Mouse (Mus musculus) limb, embryonic 15.5 days (tissue): ENCODE results near the gene Alg11. TPM values are rescaled to one million over a fixed set of nuclear protein-coding genes. Genes with fewer than 3 reads are reported as not detected.

Source experiments
- ATAC-seq: fragments of 200-750 bp; cut with Nextera tagmentation; 2 replicates; pipeline ENCODE4 v1.8.0; 2017; ENCODE audit warnings: low read depth, moderate TSS enrichment; ENCODE audit not compliant: insufficient number of reproducible peaks, low FRiP score, low TSS enrichment
- H3K27ac ChIP-seq: fragments of 300-500 bp; sonication (generic); 2 replicates; pipeline ENCODE4 v1.5.1; 2015; ENCODE audit warnings: moderate library complexity, mild to moderate bottlenecking, inconsistent platforms
- H3K27me3 ChIP-seq: fragments of 300-500 bp; sonication (generic); 2 replicates; pipeline ENCODE4 v1.6.1; 2015; ENCODE audit warnings: inconsistent platforms
- H3K36me3 ChIP-seq: fragments of 300-500 bp; sonication (generic); 2 replicates; pipeline ENCODE4 v1.6.1; 2015; ENCODE audit warnings: inconsistent platforms
- H3K4me1 ChIP-seq: fragments of 300-500 bp; sonication (generic); 2 replicates; pipeline ENCODE4 v1.6.1; 2015; ENCODE audit warnings: inconsistent platforms
- H3K4me2 ChIP-seq: fragments of 300-500 bp; sonication (generic); 2 replicates; pipeline ENCODE4 v1.6.1; 2015; ENCODE audit warnings: mild to moderate bottlenecking, inconsistent platforms
- H3K4me3 ChIP-seq: fragments of 300-500 bp; sonication (generic); 2 replicates; pipeline ENCODE4 v1.5.1; 2015; ENCODE audit warnings: mild to moderate bottlenecking, inconsistent platforms
- H3K9ac ChIP-seq: fragments of 300-500 bp; sonication (generic); 2 replicates; pipeline ENCODE4 v1.6.1; 2015; ENCODE audit warnings: inconsistent platforms
- H3K9me3 ChIP-seq: fragments of 300-500 bp; sonication (generic); 2 replicates; pipeline ENCODE4 v1.6.1; 2016; ENCODE audit warnings: inconsistent platforms
- WGBS: fragments of 180-500 bp; shearing (Covaris S2); methylation state at CpG from one replicate; pipeline ENCODE4 v1.1.7; 2015; 5-methylcytosine and 5-hydroxymethylcytosine counted together
- polyA plus RNA-seq: library from polyadenylated mRNA; unstranded; fragments of >200 nt; fragmentation: Nextera tagmentation; extraction: Ambion mirVana; gene quantifications from 2 replicates; pipeline ENCODE4 v1.2.1, GENCODE M21; 2015

Alg11 gene
- polyA plus RNA-seq = 32.6 and 35.6 TPM in 2 replicates

DNA sequence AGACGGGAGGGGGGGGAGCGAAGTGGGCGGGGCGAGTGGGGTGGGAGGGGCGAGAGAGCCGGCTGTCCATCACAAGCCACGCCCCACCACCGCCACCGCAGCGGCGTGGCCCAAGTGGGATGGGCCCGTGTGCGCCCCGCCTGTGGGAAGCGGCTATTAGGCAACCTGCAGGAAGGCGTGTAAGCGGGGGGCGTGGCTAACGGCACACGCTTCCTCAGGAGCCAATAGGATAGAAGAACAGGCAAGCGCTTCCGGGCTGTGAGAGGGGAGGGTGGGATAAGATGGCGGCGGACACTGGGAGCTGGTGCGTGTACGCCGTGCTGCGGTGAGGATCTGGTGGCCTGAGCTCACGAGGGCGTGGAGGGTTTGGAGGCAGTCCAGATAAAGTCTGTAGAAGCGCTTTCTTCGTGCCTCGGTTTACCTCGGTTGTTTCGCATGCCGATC lies at the start of gene Alg11:
Gene Alg11, plus strand, starts transcription at position 276 of the 444 bp plus-strand sequence.
- peak within 1 kb of the TSS; percentile 72 for H3K4me3 ChIP-seq
- WGBS = 1% methylated on average over 35 of the region's 36 CpGs
- peaks cover 33% of the 10 kb centered on the region for H3K27me3 ChIP-seq
- H3K9me3 ChIP-seq = no peaks in the 10 kb centered on the region
- peak; percentile 100 for ATAC-seq
- peaks cover 30% of the 10 kb centered on the region for H3K36me3 ChIP-seq
- peaks cover 6% of the 10 kb centered on the region for H3K4me1 ChIP-seq
- no peak within 1 kb of the TSS for H3K27ac ChIP-seq
- H3K9ac ChIP-seq = peak within 1 kb of the TSS; percentile 55
- H3K4me2 ChIP-seq = peak within 1 kb of the TSS; percentile 97

DNA sequence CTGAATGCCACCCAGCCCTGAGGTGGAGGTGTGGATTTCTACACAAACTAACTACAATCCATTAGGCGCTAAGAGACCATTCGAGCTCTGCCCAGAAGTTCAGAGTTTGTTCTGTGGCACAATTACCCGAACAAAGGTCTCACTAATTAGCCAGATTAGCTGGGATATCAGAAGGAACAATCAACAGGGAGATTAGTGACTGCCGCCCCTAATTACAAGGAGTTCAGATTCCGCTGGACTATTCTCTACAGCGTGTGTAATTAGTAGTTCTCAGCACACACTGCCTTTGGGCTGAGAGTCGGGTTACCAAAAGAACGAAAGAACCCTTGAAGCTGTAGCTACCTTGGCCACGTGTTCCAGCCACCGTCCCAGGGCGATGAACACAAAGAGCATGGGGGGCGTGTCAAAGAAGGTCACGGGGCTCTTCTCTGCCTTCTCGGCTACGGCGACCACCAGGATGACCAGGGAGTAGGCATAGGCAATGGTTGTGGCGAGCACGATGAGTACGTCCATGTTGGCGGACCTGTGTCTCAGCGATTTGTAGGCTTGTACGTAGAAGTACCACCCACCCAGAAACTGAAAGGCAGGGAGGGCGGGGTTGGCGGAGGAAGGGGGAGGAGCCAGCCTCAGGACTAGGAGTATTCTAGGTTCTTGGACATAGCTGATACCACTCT lies 47.4 kb upstream of the Alg11 start:
- no peaks in the 10 kb centered on the region for H3K4me1 ChIP-seq
- no peak overlapping the region for H3K4me2 ChIP-seq
- no peak overlapping the region for H3K9ac ChIP-seq
- no peak for ATAC-seq
- H3K27ac ChIP-seq = no peak overlapping the region
- WGBS = 65% methylated on average over 24 of the region's 24 CpGs
- no peaks in the 10 kb centered on the region for H3K27me3 ChIP-seq
- H3K4me3 ChIP-seq = no peak overlapping the region
- no peaks in the 10 kb centered on the region for H3K9me3 ChIP-seq
- H3K36me3 ChIP-seq = no peaks in the 10 kb centered on the region

DNA sequence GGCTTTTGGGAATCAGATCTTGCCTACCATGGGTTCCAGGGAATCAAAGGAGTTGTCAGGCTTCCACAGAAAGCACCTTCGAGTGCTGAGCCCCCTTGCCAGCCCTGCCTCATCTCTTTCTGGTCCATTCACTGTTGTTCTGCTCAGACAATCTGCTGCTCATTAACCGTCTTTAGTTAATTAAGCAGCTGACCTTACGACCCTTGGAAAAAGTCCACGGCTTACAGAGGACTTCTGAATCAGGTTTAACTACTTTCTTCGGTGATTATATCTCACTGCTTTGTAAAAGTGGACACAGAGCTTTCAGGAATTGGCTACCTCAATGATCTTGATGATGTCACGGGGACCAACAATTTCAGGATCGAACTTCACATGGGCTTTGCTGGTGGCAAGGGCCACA lies 42.8 kb upstream of the Alg11 start:
- Histone ChIP-seq H3K4me1 (no peaks in the 10 kb centered on the region), H3K4me2 (no peak overlapping the region), H3K27me3 (no peaks in the 10 kb centered on the region), H3K27ac (no peak overlapping the region), H3K9ac (no peak overlapping the region), H3K9me3 (no peaks in the 10 kb centered on the region), H3K36me3 (no peaks in the 10 kb centered on the region), H3K4me3 (no peak overlapping the region)
- no peak for ATAC-seq
- WGBS = 39% methylated on average over 7 of the region's 7 CpGs

- Histone ChIP-seq H3K36me3 (no peaks in the 10 kb centered on the region), H3K4me3 (no peak overlapping the region), H3K4me2 (no peak overlapping the region), H3K9me3 (no peaks in the 10 kb centered on the region), H3K9ac (no peak overlapping the region), H3K4me1 (no peaks in the 10 kb centered on the region), H3K27ac (no peak overlapping the region), H3K27me3 (no peaks in the 10 kb centered on the region)
- no peak for ATAC-seq
- 83% methylated on average over 5 of the region's 5 CpGs for WGBS
Measured at GRCm38 (mm10) chr8:22019498-22019897, 41.0 kb upstream of the Alg11 start.

DNA sequence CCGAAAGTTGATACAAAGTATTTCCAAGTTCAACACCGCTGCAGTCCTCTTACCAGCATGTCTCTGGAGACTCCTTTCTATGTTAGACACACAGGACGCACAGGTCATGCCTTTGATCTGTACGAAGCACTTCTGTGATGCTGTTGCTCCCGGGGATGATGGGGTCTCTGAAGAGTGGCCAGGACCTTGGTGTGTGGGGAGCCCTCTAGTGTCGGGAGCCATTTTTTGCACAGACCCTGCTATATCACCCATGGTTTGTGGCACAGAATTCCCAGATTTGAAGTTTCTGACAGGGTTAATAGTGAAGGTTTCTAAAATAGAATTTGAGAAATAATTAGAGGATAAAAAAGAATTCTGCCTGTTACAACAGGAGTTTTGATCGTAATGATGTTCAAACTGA lies 38.3 kb upstream of the Alg11 start:
- Histone ChIP-seq H3K27ac (no peak overlapping the region), H3K27me3 (no peaks in the 10 kb centered on the region), H3K4me3 (no peak overlapping the region), H3K4me1 (no peaks in the 10 kb centered on the region), H3K4me2 (no peak overlapping the region), H3K9ac (no peak overlapping the region), H3K36me3 (no peaks in the 10 kb centered on the region), H3K9me3 (no peaks in the 10 kb centered on the region)
- ATAC-seq = no peak
- 46% methylated on average over 7 of the region's 7 CpGs for WGBS

DNA sequence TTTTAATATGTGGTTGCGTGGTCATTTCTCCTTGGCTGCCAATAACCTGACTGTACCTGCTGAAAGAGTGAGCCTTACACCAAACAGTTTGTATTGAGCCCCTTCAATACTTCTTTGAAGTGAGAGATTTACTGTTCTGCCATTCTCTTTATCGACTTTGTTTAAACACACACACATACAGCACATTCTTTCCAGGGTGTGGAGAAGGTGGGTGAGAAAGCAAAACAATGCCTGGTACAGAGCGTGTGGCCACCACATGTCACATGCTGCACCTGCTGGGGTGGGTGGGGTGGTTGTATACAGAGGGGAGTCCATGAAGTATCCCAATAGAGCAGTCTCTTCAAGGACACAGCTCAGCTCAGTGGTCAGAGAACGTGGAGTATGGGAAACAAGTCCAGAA lies 35.3 kb upstream of the Alg11 start:
- ATAC-seq = no peak
- 62% methylated on average over 4 of the region's 4 CpGs for WGBS
- Histone ChIP-seq H3K27me3 (no peaks in the 10 kb centered on the region), H3K9ac (no peak overlapping the region), H3K4me3 (no peak overlapping the region), H3K9me3 (no peaks in the 10 kb centered on the region), H3K4me2 (no peak overlapping the region), H3K4me1 (no peaks in the 10 kb centered on the region), H3K27ac (no peak overlapping the region), H3K36me3 (no peaks in the 10 kb centered on the region)

DNA sequence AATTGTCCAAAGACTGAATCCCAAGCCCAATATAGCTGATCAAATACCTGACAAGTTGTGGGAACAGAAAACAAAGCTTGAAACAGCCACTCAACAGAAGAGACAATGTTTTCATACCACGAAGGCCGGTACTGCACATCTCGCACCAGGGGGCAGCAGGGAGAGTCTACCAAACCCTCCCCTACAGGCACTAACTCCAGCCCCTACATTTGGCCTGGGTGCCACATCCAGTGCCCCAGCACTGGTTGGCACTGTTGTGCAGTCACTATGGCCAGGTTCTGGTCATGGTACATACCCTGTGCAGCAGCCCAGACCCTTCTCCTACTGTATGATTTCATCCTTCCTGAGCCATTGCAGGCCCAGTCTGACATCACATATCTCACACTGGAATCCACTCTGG lies 31.5 kb upstream of the Alg11 start:
- H3K9me3 ChIP-seq = no peaks in the 10 kb centered on the region
- H3K27ac ChIP-seq = no peak overlapping the region
- no peaks in the 10 kb centered on the region for H3K36me3 ChIP-seq
- H3K4me3 ChIP-seq = no peak overlapping the region
- H3K9ac ChIP-seq = no peak overlapping the region
- ATAC-seq = no peak
- no peak overlapping the region for H3K4me2 ChIP-seq
- no peaks in the 10 kb centered on the region for H3K27me3 ChIP-seq
- no peaks in the 10 kb centered on the region for H3K4me1 ChIP-seq
- 90% methylated on average over 3 of the region's 3 CpGs for WGBS

DNA sequence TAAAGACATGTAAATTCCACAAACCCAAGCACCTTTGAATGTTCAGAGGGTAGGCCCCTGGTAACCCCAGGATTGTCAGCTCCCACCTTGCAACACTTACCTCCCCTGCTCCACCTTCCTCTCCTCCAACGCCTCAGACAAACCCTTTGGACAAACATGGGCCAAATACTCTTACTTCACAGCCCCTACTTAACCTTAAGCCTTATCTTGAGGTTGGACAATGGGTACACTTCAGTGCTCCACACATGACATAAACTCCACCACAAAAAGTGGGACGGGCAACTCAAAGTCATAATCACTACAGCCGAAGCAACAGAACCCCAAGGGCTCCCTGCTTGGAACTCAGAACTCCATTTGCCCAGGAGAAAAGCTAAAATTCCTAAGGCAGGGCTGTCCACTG lies 29.5 kb upstream of the Alg11 start:
- H3K27ac ChIP-seq = no peak overlapping the region
- 90% methylated on average over 3 of the region's 3 CpGs for WGBS
- H3K9ac ChIP-seq = no peak overlapping the region
- no peaks in the 10 kb centered on the region for H3K4me1 ChIP-seq
- no peaks in the 10 kb centered on the region for H3K36me3 ChIP-seq
- H3K9me3 ChIP-seq = no peaks in the 10 kb centered on the region
- H3K4me2 ChIP-seq = no peak overlapping the region
- no peak overlapping the region for H3K4me3 ChIP-seq
- ATAC-seq = no peak
- no peaks in the 10 kb centered on the region for H3K27me3 ChIP-seq

- H3K4me1 ChIP-seq = no peaks in the 10 kb centered on the region
- no peak for ATAC-seq
Measured at GRCm38 (mm10) chr8:22036137-22036536, 24.4 kb upstream of the Alg11 start.

DNA sequence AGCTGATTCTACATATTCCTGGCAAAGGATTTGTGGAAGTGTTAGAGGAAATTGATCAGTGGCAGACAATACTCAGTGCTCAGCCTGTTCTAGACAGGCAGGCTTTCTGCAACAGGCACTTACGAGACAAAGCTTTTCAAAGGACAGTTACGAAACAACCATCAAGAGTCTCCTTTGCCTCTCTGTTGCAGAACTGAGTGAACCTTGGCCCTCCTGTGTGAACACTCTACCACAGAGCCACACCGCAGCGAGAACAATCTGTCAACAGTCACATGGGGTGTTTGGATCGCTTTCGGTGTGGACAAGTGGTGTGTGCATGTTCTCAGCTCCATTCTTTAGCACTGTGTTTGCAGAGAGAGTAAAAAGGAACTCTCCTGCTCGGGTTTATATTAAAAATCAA lies 23.5 kb upstream of the Alg11 start:
- H3K4me3 ChIP-seq = no peak overlapping the region
- H3K36me3 ChIP-seq = no peaks in the 10 kb centered on the region
- 78% methylated on average over 7 of the region's 7 CpGs for WGBS
- no peak overlapping the region for H3K27ac ChIP-seq
- no peaks in the 10 kb centered on the region for H3K9me3 ChIP-seq
- no peak overlapping the region for H3K9ac ChIP-seq
- no peak for ATAC-seq
- H3K27me3 ChIP-seq = peaks cover 11% of the 10 kb centered on the region
- H3K4me2 ChIP-seq = no peak overlapping the region
- H3K4me1 ChIP-seq = no peaks in the 10 kb centered on the region

More at GRCm38 (mm10) chr8:22036137-22036536, 24.4 kb upstream of the Alg11 start:
- WGBS = 88% methylated on average over 9 of the region's 9 CpGs
- Histone ChIP-seq H3K9ac (no peak overlapping the region), H3K27me3 (peaks cover 11% of the 10 kb centered on the region), H3K4me2 (no peak overlapping the region), H3K9me3 (no peaks in the 10 kb centered on the region), H3K4me3 (no peak overlapping the region), H3K27ac (no peak overlapping the region), H3K36me3 (no peaks in the 10 kb centered on the region)

DNA sequence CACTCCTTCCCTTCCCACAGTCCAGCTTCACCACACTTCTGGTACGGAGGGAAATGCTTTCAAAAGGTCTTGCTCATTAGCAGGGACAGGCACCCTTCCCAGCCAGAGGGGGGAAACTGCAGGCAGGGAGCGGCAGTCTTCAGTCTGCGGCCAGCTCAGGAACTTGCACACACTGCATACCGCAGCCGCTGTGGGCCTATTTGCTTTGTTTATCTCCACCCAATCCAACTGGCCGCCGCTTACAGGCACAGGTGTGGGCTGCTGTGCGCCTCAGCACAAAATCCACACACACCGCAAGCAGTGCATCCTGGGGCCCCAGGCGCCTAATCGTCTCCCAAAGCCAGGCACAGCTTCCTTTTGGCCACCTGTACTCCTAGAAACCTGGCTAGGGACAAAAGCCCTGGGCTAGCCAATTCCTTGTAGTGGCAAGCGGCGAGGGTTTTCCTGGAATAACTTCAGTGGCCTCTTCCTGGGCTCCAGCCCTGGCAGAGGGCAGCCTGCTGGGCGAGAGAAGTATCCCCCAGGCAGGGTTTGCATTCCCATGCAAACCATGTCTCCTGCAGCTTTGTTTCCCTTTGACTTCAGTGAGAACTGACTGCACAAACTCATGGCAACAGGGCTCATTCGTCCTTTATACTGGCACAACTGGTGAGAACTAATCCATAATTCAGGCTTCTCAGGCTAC lies 20.9 kb upstream of the Alg11 start:
- Histone ChIP-seq H3K36me3 (no peaks in the 10 kb centered on the region), H3K27me3 (peaks cover 11% of the 10 kb centered on the region), H3K27ac (no peak overlapping the region), H3K4me2 (no peak overlapping the region), H3K4me3 (no peak overlapping the region), H3K4me1 (no peaks in the 10 kb centered on the region), H3K9ac (no peak overlapping the region), H3K9me3 (no peaks in the 10 kb centered on the region)
- 18% methylated on average over 15 of the region's 15 CpGs for WGBS
- no peak for ATAC-seq

GRCm38 (mm10) chr8:22040153-22040509 lies 20.4 kb upstream of the Alg11 start:
- Histone ChIP-seq H3K9me3 (no peaks in the 10 kb centered on the region), H3K4me2 (no peak overlapping the region), H3K36me3 (no peaks in the 10 kb centered on the region), H3K4me3 (no peak overlapping the region), H3K9ac (no peak overlapping the region), H3K27me3 (peaks cover 11% of the 10 kb centered on the region), H3K4me1 (no peaks in the 10 kb centered on the region), H3K27ac (no peak overlapping the region)
- WGBS = 49% methylated on average over 6 of the region's 6 CpGs
- no peak for ATAC-seq
